Mouse (Mus musculus) CH12.LX (cell line): ENCODE results near the gene Hist1h2bc. TPM values are rescaled to one million over a fixed set of nuclear protein-coding genes. Genes with fewer than 3 reads are reported as not detected.

Source experiments
- DNase-seq: peaks from one replicate; pipeline ENCODE4 v3.0.0-alpha.2; 2013; ENCODE audit errors: extremely low read depth
- H3K27ac ChIP-seq: 2 replicates; pipeline ENCODE4 v1.5.1; 2012; ENCODE audit warnings: low read depth, mild to moderate bottlenecking, control low read depth, moderate library complexity; ENCODE audit not compliant: insufficient read depth
- H3K27me3 ChIP-seq: replicated peaks from 2 replicates; pipeline ENCODE3; 2012; ENCODE audit warnings: inconsistent platforms
- H3K36me3 ChIP-seq, 2 experiments: replicated peaks in 1 of 2; 2 replicates each; pipeline versions ENCODE3 to v1.6.1; 2012; ENCODE audit warnings: inconsistent platforms in 1 of 2, low read length in 1 of 2, mild to moderate bottlenecking in 1 of 2, mixed read lengths in 1 of 2, moderate library complexity in 1 of 2; ENCODE audit not compliant: control insufficient read depth in 1 of 2, insufficient read depth in 1 of 2
- H3K4me1 ChIP-seq, 2 experiments: 2 replicates each; pipeline ENCODE4 v1.6.1; 2012; ENCODE audit warnings: inconsistent platforms in 1 of 2, moderate library complexity in 1 of 2; ENCODE audit not compliant: insufficient read depth in 2 of 2, control insufficient read depth in 1 of 2
- H3K4me2 ChIP-seq: 2 replicates; pipeline ENCODE4 v1.6.1; 2012; ENCODE audit warnings: low read depth, mild to moderate bottlenecking, control low read depth; ENCODE audit not compliant: poor library complexity, insufficient read depth, severe bottlenecking
- H3K4me3 ChIP-seq, 3 experiments: fragments of 150-350 bp in 1 of 3; sonication (generic) in 1 of 3; replicated peaks in 1 of 3; 2 replicates each; pipeline versions ENCODE3 to v1.5.1; 2011 to 2012; ENCODE audit warnings: low read depth in 2 of 3, low read length in 2 of 3, mild to moderate bottlenecking in 2 of 3, moderate library complexity in 2 of 3, control low read depth in 1 of 3, improper control_type of control experiment in 1 of 3, inconsistent platforms in 1 of 3, mixed read lengths in 1 of 3; ENCODE audit not compliant: poor library complexity in 1 of 3
- H3K79me2 ChIP-seq: replicated peaks from 2 replicates; pipeline ENCODE4 v1.6.1; 2012; ENCODE audit warnings: mild to moderate bottlenecking, moderate library complexity; ENCODE audit not compliant: control insufficient read depth, poor library complexity, insufficient read depth, severe bottlenecking; ENCODE audit errors: extremely low read depth
- H3K9ac ChIP-seq: 2 replicates; pipeline ENCODE4 v1.6.1; 2012; ENCODE audit warnings: low read depth, mild to moderate bottlenecking, control low read depth, moderate library complexity; ENCODE audit not compliant: insufficient read depth
- H3K9me3 ChIP-seq: replicated peaks from 2 replicates; pipeline ENCODE3; 2012; ENCODE audit warnings: low read length, inconsistent platforms, mixed read lengths
- BHLHE40 ChIP-seq: IDR thresholded peaks from 2 replicates; pipeline ENCODE4 v1.6.1; 2011; ENCODE audit warnings: mild to moderate bottlenecking, low read depth, low read length, improper control_type of control experiment
- CTCF ChIP-seq, 2 experiments: IDR thresholded peaks in 1 of 2; conservative IDR thresholded peaks in 1 of 2; 2 replicates each; pipeline ENCODE4 v1.5.1; 2011 to 2012; ENCODE audit warnings: low read depth in 2 of 2, low read length in 2 of 2, improper control_type of control experiment in 1 of 2, inconsistent platforms in 1 of 2, mild to moderate bottlenecking in 1 of 2, moderate library complexity in 1 of 2
- GABPA ChIP-seq: IDR thresholded peaks from 2 replicates; pipeline ENCODE4 v1.6.1; 2012; ENCODE audit warnings: low read depth, low read length, improper control_type of control experiment, inconsistent platforms; ENCODE audit not compliant: insufficient replicate concordance
- JUN ChIP-seq: IDR thresholded peaks from 2 replicates; pipeline ENCODE4 v1.6.1; 2011; ENCODE audit warnings: low read depth, mild to moderate bottlenecking, low read length, improper control_type of control experiment, moderate library complexity; ENCODE audit not compliant: insufficient read depth
- JUND ChIP-seq: conservative IDR thresholded peaks from 2 replicates; pipeline ENCODE4 v1.6.1; 2011; ENCODE audit warnings: low read depth, low read length, improper control_type of control experiment
- MXI1 ChIP-seq: IDR thresholded peaks from 2 replicates; pipeline ENCODE4 v1.6.1; 2011; ENCODE audit warnings: mild to moderate bottlenecking, low read depth, low read length, improper control_type of control experiment
- MYC ChIP-seq: IDR thresholded peaks from 2 replicates; pipeline ENCODE4 v1.6.1; 2011; ENCODE audit warnings: low read depth, mild to moderate bottlenecking, improper control_type of control experiment, low read length
- NELFE ChIP-seq: IDR thresholded peaks from 2 replicates; pipeline ENCODE4 v1.6.1; 2011; ENCODE audit warnings: low read depth, low read length, improper control_type of control experiment
- PAX5 ChIP-seq: IDR thresholded peaks from 2 replicates; pipeline ENCODE4 v1.6.1; 2012; ENCODE audit warnings: low read length, inconsistent platforms, mixed read lengths
- RAD21 ChIP-seq: IDR thresholded peaks from 2 replicates; pipeline ENCODE4 v1.6.1; 2011; ENCODE audit warnings: low read depth, mild to moderate bottlenecking, low read length, improper control_type of control experiment, moderate library complexity
- TBP ChIP-seq: conservative IDR thresholded peaks from 2 replicates; pipeline ENCODE4 v1.6.1; 2011; ENCODE audit warnings: low read depth, low read length, improper control_type of control experiment
- TCF12 ChIP-seq: IDR thresholded peaks from 2 replicates; pipeline ENCODE4 v1.6.1; 2014; ENCODE audit warnings: low read depth, mild to moderate bottlenecking, inconsistent platforms, low read length, improper control_type of control experiment
- USF1 ChIP-seq: IDR thresholded peaks from 2 replicates; pipeline ENCODE4 v1.6.1; 2014; ENCODE audit warnings: low read depth, mild to moderate bottlenecking, inconsistent platforms, low read length, improper control_type of control experiment
- USF2 ChIP-seq: conservative IDR thresholded peaks from 2 replicates; pipeline ENCODE4 v1.6.1; 2011; ENCODE audit warnings: low read depth, low read length, improper control_type of control experiment
- ZC3H11A ChIP-seq: IDR thresholded peaks from 2 replicates; pipeline ENCODE4 v1.6.1; 2012; ENCODE audit warnings: low read depth, mild to moderate bottlenecking, inconsistent platforms, low read length, improper control_type of control experiment
- ZKSCAN1 ChIP-seq: IDR thresholded peaks from 2 replicates; pipeline ENCODE4 v1.6.1; 2012; ENCODE audit warnings: low read depth, inconsistent platforms, low read length, improper control_type of control experiment, borderline replicate concordance
- dilution Hi-C: fragments of 300-500 bp; cut with MboI; formaldehyde crosslinking; loops from 2 replicates; pipeline ENCODE4 v1.14.3; 2020; ENCODE audit warnings: low sequenced_read_pairs; ENCODE audit not compliant: extremely low pct_unique_long_range_greater_than_20kb, extremely low pct_ligation_motif_present
- in situ Hi-C: fragments of 300-500 bp; cut with MboI; formaldehyde crosslinking; loops from 3 replicates; pipeline ENCODE4 v1.14.3; 2019; ENCODE audit warnings: low sequenced_read_pairs, low pct_ligation_motif_present, low pct_unique_long_range_greater_than_20kb, mixed read lengths
- polyA plus RNA-seq: library from polyadenylated mRNA; unstranded; fragments of >175 nt; gene quantifications from 2 replicates; pipeline ENCODE4 v1.2.1, GENCODE M21; 2012; ENCODE audit warnings: low read depth; ENCODE audit not compliant: insufficient read length
- total RNA-seq, 2 experiments: library from RNA; depleted of rRNA; stranded (reverse); fragments of 300-350 nt in 1 of 2; fragments of >200 nt in 1 of 2; gene quantifications; 2 replicates each; pipeline ENCODE4 v1.2.3; 2012 to 2014

Hist1h2bc gene
- total and polyA plus RNA-seq, 3 experiments: 2.2 to 436 (median 17.4) TPM

DNA sequence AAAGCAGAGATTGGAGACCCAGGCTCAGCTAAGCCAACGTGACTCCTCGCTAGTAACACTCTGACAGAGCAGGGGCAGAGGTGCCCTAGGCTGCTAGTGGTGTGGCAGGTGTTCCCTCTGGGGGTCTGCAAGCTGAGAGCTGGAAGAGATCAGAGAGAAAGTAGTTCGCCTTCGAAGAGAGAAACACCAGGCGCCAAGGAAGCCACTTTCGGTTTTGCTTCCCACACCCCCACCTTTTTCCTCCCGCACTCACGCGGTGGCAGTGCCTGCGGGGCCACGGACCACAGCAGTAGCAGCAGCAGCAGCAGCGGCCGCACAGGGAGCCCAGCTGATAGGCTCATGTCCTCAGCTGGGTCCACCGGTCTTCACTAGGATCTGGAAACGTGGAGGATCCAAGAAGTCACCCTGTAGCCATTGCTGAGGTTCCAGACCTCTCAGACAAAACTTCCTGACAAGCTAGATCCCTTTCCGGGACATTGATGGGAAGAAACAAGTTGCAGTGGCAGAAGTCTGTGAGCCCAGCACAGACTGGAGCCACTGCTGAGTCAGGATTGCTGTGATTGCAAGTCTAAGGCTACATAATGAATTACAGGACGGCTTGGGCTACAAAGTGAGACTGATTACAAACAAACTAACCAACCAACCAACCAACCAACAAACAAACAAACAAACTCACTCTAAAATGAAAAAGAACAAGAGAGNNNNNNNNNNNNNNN lies 26.5 kb downstream of the Hist1h2bc start, which contains the start of gene Hfe:
Gene Hfe (minus strand): TSS at position 481 of the 716 bp plus-strand sequence.
- H3K79me2 ChIP-seq: no peaks in the 10 kb centered on the region
- no peaks in the 10 kb centered on the region for H3K36me3 ChIP-seq
- no peak within 1 kb of the TSS for H3K27ac ChIP-seq
- peak within 1 kb of the TSS; percentile 56 for H3K9ac ChIP-seq
- H3K9me3 ChIP-seq: no peaks in the 10 kb centered on the region
- H3K4me3 ChIP-seq: peak within 1 kb of the TSS; percentile 40 to 54 (median 42)
- dilution Hi-C loops: no loop called here
- H3K4me2 ChIP-seq: peak within 1 kb of the TSS; percentile 41
- DNase-seq: peak; percentile 37
- H3K4me1 ChIP-seq: peaks cover 15 to 41% of the 10 kb centered on the region in 2 experiments
- in situ Hi-C loops: no loop called here
- H3K27me3 ChIP-seq: no peaks in the 10 kb centered on the region
- TF ChIP-seq NELFE: no peak
- TF ChIP-seq USF2: no peak
- TF ChIP-seq TBP: no peak
- no peak for TF ChIP-seq MYC
- no peak for TF ChIP-seq JUND
- no peak for TF ChIP-seq ZC3H11A

DNA sequence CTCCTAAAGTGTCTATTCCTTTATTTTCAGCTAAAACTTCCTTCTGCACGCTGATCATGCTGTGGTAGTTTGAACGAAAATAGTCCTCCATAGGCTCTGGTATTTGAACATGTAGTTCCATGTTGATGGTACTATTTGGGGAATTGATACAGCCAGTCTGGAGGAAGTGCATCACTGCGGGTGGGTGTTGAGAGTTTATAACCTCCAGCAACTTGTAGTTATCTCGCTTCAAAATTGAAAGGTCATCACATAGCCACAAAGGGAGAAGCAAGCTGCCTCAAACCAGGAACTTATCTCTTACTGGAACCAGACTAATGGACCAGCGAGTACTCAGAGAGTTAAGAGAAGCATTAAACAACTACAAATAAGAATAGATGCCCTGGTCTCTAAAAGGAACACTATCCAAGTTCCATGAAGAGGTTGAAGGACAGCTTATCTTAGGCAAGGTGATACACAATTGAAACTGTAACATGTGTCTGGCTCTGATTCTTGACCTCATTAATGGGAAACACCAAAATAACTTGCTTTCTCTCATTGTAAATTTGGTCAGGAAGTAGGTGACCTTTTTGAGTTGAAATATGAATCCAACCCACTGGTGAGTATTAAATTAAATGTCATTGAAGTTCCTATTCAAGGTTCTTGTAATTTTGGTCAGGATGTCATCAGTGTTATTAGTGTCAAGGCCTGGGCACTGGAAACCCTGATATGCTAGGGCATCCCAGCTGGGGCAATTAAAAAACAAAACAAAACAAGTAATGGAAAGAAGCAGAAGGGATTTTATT lies 32.5 kb downstream of the Hist1h2bc start:
- Histone ChIP-seq H3K4me3 (no peak overlapping the region), H3K4me1 (peaks cover 0 to 3% of the 10 kb centered on the region in 2 experiments; a peak in 1 of 4 replicates), H3K9ac (no peak overlapping the region), H3K27ac (no peak overlapping the region), H3K9me3 (no peaks in the 10 kb centered on the region), H3K4me2 (no peak overlapping the region), H3K27me3 (no peaks in the 10 kb centered on the region), H3K79me2 (no peaks in the 10 kb centered on the region), H3K36me3 (no peaks in the 10 kb centered on the region)
- dilution Hi-C loops (no loop called here), in situ Hi-C loops (no loop called here)
- TF ChIP-seq MXI1: no peak
- no peak for TF ChIP-seq TCF12
- TF ChIP-seq JUND: no peak
- no peak for TF ChIP-seq BHLHE40
- no peak for TF ChIP-seq CTCF (conservative IDR thresholded peaks at IDR 0.05 in 1 of 2, IDR thresholded peaks at IDR 0.05 in 1 of 2; ENCODE audit: low read depth in 2 of 2, low read length in 2 of 2)
- TF ChIP-seq ZKSCAN1: no peak
- TF ChIP-seq USF1: no peak
- no peak for TF ChIP-seq GABPA
- no peak for TF ChIP-seq JUN
- no peak for TF ChIP-seq PAX5
- TF ChIP-seq USF2: no peak
- no peak for TF ChIP-seq MYC
- TF ChIP-seq TBP: no peak
- no peak for TF ChIP-seq RAD21
- DNase-seq: no peak
